Mouse (Mus musculus) layer of hippocampus, postnatal 10 days (tissue): ENCODE data around the gene Plekhh2. TPM values are rescaled to one million over a fixed set of nuclear protein-coding genes. Genes with fewer than 3 reads are reported as not detected.
"Not testable (repeated sequence)": the region's sequence is repeated elsewhere in the genome, so short reads cannot be mapped to it uniquely, and the experiment has no call there.

Experiments
- DNase-seq, 2 experiments: peaks; one replicate each; pipeline ENCODE4 v3.0.0; 2021; ENCODE audit warnings: low spot score in 2 of 2
- total RNA-seq, 2 experiments: library from RNA; stranded (reverse); gene quantifications; 2 replicates each; pipeline ENCODE4 v1.2.3; 2021

Plekhh2 gene
- total RNA-seq, 2 experiments from 2014 or later, result 4.4 to 5.2 TPM

- no peak for DNase-seq
Measured at GRCm38 (mm10) chr17:84510961-84511639, 595 bp upstream of the Plekhh2 start.

DNA sequence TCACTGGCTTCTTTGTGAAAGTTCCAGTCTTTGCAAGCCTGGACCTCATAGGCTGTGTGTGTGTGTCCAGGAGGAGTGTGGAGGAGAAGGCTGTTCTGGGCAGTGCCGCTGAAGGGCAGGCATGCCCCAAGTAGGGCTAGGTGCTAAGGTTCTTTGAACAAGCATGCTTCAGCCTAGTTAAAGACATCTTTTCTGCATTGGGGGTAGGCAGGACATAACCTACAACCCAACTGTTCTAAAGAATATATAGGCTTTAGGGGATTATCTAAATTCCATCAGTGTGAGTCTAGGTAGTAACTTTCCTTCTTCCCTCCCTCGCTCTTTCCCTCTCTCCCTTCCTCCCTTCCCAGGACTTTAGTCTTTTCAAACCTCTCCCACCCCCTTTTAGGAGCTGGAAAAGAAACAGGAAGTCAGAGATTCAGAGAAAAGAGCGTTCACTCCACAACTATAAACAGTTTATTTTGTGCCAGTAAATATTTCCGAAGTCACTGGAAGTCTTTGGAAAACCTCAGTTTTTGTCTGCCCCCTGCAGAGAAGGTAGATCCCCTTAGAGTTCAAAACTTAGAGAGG, 906 bp downstream of the Plekhh2 start:
- no peak for DNase-seq

DNA sequence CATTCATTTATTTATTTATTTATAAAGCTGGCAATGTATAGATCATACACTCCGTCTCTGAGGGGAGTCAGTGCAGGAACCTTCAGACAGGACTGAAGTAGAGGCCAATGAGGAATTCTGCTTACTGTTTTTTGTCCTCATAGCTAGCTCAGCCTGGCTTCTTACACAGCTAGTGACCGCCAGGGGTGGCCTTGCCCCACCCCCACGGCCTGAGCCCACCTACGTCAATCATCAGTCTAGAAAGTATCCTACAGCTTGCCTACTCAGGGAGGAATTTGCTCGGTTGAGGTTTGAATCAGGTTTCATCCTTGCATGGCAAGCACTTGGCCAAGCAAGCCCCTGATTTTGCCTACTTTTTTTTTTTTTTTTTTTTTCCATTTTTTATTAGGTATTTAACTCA, 4.2 kb downstream of the Plekhh2 start:
- DNase-seq, result no peak

DNA sequence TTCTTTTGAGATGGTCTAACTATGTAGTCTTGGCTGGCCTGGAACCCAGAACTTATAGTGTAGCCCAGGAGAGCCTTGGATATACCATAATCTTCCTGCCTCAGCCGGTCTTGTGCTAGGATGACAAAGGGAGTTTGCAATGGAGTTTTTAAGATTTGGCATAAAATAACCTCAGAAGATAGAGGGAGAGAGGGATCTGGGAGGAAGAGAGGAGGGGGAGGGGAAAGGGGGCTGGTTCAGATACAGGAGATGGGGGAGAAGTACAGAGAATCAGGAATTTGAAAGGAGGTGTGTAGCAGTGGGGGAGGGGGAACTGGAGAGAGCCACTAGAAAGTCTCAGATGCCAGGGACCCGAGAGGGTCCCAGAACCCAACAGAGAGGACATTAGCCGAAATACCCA, 7.7 kb downstream of the Plekhh2 start:
- DNase-seq, result no peak

- no peak for DNase-seq
Measured at GRCm38 (mm10) chr17:84520057-84520456, 8.4 kb downstream of the Plekhh2 start.

DNA sequence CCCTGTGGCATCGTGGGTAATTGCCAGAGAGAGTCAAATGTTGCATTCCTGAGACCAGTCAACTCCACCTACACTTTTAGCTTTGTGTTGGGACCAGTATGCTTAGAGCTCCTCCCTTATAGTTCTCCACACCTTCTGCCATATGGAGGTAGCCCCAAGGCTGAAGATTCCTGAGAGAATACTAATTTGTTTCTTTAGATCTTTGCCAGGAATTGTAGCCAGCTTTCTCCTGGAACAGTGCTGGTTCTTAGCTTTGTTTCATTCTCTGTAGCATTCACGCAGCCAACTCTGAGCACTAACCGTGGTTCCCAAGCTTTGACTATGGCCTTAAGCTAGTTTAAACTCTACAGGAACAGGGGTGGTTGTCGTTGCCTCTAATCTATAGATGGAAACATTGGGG, 17.7 kb downstream of the Plekhh2 start:
- no peak for DNase-seq

GRCm38 (mm10) chr17:84530202-84530796, 18.6 kb downstream of the Plekhh2 start:
- no peak for DNase-seq

- no peak for DNase-seq
Measured at GRCm38 (mm10) chr17:84532909-84533499, 21.3 kb downstream of the Plekhh2 start.

DNA sequence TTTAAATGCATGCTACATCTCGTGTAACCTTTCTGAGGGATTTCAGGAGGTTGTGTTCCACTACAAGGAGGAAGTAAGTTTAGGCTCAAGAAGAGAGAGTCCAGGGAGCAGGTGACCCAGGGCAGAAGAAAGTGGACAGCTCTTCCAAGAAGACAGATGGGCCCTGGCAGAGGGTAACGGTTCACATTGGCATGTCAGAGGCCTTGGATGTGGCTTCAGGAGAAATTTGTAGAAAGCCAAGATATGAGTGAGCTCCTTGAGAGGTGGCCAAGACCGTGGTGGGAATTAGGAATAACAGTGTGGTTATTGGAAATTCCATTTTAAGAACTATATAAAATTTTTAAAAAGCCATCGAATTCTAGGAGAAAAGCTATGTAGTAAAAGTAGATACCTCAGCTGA, 22.1 kb downstream of the Plekhh2 start:
- DNase-seq, result no peak

- DNase-seq, result no peak
Measured at GRCm38 (mm10) chr17:84534632-84535031, 22.9 kb downstream of the Plekhh2 start.

- DNase-seq, result no peak
Measured at GRCm38 (mm10) chr17:84535226-84535625, 23.5 kb downstream of the Plekhh2 start.

DNA sequence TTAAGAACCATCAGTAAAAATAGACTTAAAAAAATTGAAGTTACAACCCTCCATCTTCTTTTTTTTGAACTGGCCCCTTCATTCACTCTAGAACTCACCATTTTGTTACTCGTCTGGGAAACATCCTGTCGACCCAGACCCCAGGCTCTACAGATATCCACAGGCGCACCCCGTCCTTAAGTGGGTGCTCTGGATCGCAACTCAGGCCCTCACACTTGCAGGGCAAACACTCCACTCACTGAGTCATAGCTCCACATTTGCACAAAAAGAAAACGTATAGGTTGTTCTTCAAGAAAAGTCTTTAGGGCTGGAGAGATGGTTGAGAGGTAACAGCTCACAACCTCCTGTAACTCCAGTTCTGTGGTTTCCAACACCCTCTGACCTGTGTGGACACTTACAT, 25.6 kb downstream of the Plekhh2 start:
- no peak for DNase-seq

- DNase-seq, result no peak
Measured at GRCm38 (mm10) chr17:84537966-84538365, 26.3 kb downstream of the Plekhh2 start.

GRCm38 (mm10) chr17:84540603-84541002, 28.9 kb downstream of the Plekhh2 start:
- no peak for DNase-seq

GRCm38 (mm10) chr17:84550902-84551877, 39.5 kb downstream of the Plekhh2 start:
- peak in 1 of 2 experiments; percentile 25 for DNase-seq

DNA sequence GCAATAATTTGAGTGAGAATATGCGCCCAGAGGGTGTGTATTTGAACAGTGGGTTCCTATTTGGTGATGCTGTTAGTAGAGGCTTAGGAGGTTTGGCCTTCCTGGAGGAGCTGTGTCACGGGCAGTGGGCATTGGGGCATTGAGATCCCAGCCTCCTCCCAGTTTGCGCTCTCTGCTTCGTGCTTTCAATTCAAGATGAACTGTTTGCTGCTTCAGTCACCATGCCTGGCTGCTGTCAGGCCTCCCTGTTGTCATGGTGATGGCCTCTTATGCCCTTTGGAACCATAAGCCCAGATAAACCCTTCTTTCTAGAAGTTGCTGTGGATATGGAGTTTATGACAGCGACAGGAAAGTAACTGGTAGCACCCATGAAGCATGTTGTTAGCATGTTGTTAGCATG, 40.5 kb downstream of the Plekhh2 start:
- no peak for DNase-seq

DNA sequence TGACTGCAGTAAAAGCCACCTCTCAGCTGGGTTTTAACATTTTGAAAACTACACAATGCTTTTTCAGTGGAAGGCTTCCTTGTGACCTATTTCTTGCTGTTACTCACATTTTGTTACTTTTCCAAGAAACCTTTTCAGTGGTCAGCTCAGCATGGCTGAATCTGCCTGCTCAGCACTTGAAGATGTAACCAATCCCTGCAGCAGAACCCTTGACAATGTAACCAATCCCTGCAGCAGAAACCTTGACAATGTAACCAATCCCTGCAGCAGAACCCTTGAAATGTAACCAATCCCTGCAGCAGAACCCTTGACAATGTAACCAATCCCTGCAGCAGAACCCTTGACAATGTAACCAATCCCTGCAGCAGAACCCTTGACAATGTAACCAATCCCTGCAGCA, 52.6 kb downstream of the Plekhh2 start:
- DNase-seq, result not testable (repeated sequence)

DNA sequence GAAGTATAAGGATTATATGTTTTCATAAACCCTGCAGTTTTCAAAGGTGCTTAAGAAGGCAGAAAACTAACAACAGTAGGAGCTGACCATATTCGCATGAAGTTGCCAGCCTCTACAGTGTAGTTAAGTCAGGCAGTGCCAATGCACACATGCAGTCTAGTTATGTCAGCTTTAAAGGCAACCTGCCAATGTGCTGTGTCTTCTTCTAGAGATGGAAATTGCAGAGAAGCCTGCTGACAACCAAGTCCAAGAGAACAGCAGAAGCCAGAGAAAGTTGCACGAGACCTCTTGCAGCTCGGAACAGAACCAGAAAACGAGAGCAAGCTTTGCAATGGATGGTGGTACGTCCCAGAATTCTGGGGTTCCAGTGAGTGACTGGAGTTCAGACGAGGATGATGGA, 54.1 kb downstream of the Plekhh2 start:
- DNase-seq, result no peak

GRCm38 (mm10) chr17:84566773-84567555, 55.3 kb downstream of the Plekhh2 start:
- DNase-seq, result no peak

GRCm38 (mm10) chr17:84568807-84569206, 57.1 kb downstream of the Plekhh2 start:
- no peak for DNase-seq
